Mouse (Mus musculus): Measurements from ENCODE around the gene Cypt3. TPM values are rescaled to one million over a fixed set of nuclear protein-coding genes. Genes with fewer than 3 reads are reported as not detected.

The Cypt3 gene
- polyA plus RNA-seq (2014; fragmentation: Illumina TruSeq; extraction: RNeasy Lipid Tissue Mini Kit (QIAGEN cat#74804); ENCODE audit: low read depth, low replicate concordance): not detected

GRCm38 (mm10) chrX:153558293-153558692 lies at the start of gene Cypt3:
Gene Cypt3, plus strand, starts transcription at chrX:153558593.

Other genes starting within 250 kb of the Cypt3 start
- gene Ubqln2, start 60.4 kb upstream of the Cypt3 start, polyA plus RNA-seq (2014; fragmentation: Illumina TruSeq; extraction: RNeasy Lipid Tissue Mini Kit (QIAGEN cat#74804); ENCODE audit: low read depth, low replicate concordance): 34.5 TPM
- gene Kctd12b, start 137.8 kb downstream of the Cypt3 start, polyA plus RNA-seq (2014; fragmentation: Illumina TruSeq; extraction: RNeasy Lipid Tissue Mini Kit (QIAGEN cat#74804); ENCODE audit: low read depth, low replicate concordance): 28.5 TPM
- 51.7 TPM for gene Nbdy, start 165.0 kb downstream of the Cypt3 start, polyA plus RNA-seq (2014; fragmentation: Illumina TruSeq; extraction: RNeasy Lipid Tissue Mini Kit (QIAGEN cat#74804); ENCODE audit: low read depth, low replicate concordance)